Mouse (Mus musculus): ENCODE results near the gene Mkrn3. TPM values are rescaled to one million over a fixed set of nuclear protein-coding genes. Genes with fewer than 3 reads are reported as not detected.

Mkrn3 gene
- polyA plus RNA-seq, 1 experiment = 0.39 TPM

DNA sequence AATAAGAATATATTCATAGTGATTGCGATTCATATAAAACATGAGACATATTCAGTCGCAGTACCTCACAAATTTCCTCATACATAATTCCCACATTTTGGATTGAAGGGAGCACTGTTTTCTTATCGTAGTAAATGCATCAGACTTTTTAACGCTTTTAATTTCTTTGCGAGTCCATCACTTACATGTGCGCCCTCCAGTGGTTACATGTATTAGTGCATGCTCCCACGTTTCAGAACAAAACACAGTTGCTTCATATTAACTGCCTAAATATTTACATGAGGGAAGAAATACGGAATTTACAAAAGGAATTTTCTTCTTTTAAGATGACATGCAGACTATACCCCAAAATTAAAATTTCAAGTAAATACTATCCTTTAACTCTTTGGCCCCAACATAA is 8.4 kb upstream of the Mkrn3 start:
- no peak overlapping the region for H3K4me3 ChIP-seq (replicated peaks)
- TF ChIP-seq GATA1 (IDR thresholded peaks at IDR 0.05; ENCODE audit: borderline replicate concordance, low read length) (no peak), FLI1 (IDR thresholded peaks at IDR 0.05; ENCODE audit: low read length) (no peak)
- H3K9me3 ChIP-seq = no peaks in the 10 kb centered on the region
- no peaks in the 10 kb centered on the region for H3K36me3 ChIP-seq (replicated peaks; ENCODE audit: low read length)
- no peaks in the 10 kb centered on the region for H3K27me3 ChIP-seq (replicated peaks)
- no peaks in the 10 kb centered on the region for H3K4me1 ChIP-seq

DNA sequence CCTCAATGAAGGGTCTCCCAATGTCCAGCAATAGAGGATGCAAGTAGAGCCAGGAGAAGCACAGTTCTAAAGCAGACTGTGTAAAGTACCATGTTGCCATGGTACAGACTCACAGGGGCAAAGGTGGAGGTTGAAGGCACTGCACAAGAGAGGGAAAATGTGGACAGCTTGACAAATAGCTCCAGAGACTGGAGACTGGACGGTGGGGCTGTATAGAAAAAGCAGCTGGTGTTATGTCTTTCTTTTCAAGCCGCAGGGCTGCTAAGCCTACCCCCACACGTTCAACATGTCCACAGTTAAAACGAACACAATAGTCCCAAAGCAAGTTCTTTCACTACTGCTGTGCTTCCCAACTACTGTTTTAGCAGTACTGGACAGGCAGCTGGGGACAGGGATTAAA is 3.3 kb upstream of the Mkrn3 start:
- no peaks in the 10 kb centered on the region for H3K36me3 ChIP-seq (replicated peaks; ENCODE audit: low read length)
- peaks cover 12% of the 10 kb centered on the region for H3K9me3 ChIP-seq
- H3K4me1 ChIP-seq = peaks cover 13% of the 10 kb centered on the region
- TF ChIP-seq FLI1 (IDR thresholded peaks at IDR 0.05; ENCODE audit: low read length) (no peak), GATA1 (IDR thresholded peaks at IDR 0.05; ENCODE audit: borderline replicate concordance, low read length) (no peak)
- H3K4me3 ChIP-seq (replicated peaks) = no peak overlapping the region
- H3K27me3 ChIP-seq (replicated peaks) = peaks cover 2% of the 10 kb centered on the region

DNA sequence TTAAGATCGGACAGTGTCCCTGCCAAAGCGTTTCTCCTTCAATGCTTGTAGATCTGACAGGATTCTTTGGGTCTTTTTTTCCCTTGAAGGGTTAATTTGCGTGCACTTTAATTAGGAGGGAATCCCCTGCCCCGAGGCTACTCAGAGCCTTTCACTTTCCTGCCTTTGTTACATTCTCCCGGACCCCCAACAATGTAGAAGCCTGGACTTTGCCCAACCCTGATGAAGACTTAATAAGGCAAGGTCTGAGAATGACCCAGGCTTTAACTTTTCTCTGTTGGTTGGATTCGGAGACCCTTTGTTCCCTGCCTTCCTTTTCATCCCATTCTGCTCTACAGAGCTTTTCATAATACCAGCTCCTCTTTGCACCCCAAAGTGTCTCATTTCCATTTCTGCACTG is 627 bp upstream of the Mkrn3 start:
- Histone ChIP-seq H3K27me3 (replicated peaks) (peaks cover 2% of the 10 kb centered on the region), H3K36me3 (replicated peaks; ENCODE audit: low read length) (no peaks in the 10 kb centered on the region), H3K9me3 (peaks cover 12% of the 10 kb centered on the region), H3K4me1 (peaks cover 13% of the 10 kb centered on the region), H3K4me3 (replicated peaks) (no peak overlapping the region)
- TF ChIP-seq FLI1 (IDR thresholded peaks at IDR 0.05; ENCODE audit: low read length) (no peak), GATA1 (IDR thresholded peaks at IDR 0.05; ENCODE audit: borderline replicate concordance, low read length) (no peak)

DNA sequence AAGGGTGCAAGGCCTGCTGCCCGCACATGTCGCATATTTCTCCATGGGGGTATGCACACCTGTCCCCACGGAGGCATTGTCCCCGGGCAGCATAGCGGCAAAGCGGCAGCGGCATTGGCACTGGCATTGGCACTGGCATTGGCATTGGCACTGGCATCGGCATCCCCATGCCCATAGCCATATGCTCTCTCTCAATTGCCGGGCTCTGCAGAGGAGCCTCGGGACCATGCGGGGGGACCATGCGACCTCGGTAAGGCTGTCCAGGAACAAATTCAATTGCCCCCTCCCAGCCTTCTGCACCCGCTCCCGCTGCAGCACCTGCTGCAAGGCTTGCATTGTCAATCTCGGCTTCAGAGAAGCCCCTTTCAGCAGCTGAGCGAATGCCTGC is 840 bp downstream of the Mkrn3 start:
- Histone ChIP-seq H3K4me1 (peaks cover 13% of the 10 kb centered on the region), H3K9me3 (peaks cover 12% of the 10 kb centered on the region), H3K36me3 (replicated peaks; ENCODE audit: low read length) (no peaks in the 10 kb centered on the region), H3K27me3 (replicated peaks) (peaks cover 2% of the 10 kb centered on the region), H3K4me3 (replicated peaks) (peak overlapping the region; percentile 93)
- TF ChIP-seq FLI1 (IDR thresholded peaks at IDR 0.05; ENCODE audit: low read length) (no peak), GATA1 (IDR thresholded peaks at IDR 0.05; ENCODE audit: borderline replicate concordance, low read length) (no peak)

DNA sequence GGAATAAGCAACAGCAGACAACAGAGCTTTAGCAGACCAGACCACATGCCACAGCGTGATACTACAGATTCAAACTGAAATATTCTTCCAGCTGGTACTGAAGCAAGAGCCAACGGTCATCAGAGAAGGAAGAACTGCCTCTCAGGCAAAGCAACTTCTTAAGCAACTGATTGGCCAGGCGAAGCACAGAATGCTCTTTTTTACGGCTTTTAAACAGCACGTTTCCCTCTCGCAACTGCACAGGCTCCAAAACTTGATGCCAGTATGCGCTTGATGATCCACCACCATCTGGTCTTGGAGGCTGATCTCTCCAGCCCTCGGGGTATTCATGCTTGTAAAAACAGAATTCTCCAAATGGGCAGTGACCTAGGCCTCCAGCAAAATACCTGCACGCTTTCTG is 1.6 kb downstream of the Mkrn3 start:
- TF ChIP-seq GATA1 (IDR thresholded peaks at IDR 0.05; ENCODE audit: borderline replicate concordance, low read length) (no peak), FLI1 (IDR thresholded peaks at IDR 0.05; ENCODE audit: low read length) (no peak)

DNA sequence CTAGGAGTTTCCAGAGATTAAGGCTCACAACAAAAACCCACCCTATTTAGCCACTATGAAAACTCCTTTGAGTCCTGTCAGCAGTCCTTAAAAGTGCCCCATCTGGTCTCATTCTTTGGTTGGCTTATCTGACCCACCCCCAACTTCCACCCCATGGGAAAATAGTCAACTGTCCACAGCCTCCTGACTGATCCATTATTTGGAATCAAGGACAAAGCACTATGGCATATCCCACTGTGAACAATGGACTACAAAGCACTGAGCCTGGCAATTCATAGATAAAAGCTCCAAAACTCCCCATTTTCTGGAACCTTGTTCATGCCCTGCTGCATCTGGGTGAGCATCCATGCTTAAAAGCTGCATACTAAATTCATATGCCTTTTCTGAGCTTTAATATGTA is 3.8 kb downstream of the Mkrn3 start:
- H3K27me3 ChIP-seq (replicated peaks) = peaks cover 2% of the 10 kb centered on the region
- peaks cover 13% of the 10 kb centered on the region for H3K4me1 ChIP-seq
- peaks cover 12% of the 10 kb centered on the region for H3K9me3 ChIP-seq
- H3K36me3 ChIP-seq (replicated peaks; ENCODE audit: low read length) = no peaks in the 10 kb centered on the region
- no peak for TF ChIP-seq GATA1 (IDR thresholded peaks at IDR 0.05; ENCODE audit: borderline replicate concordance, low read length)
- TF ChIP-seq FLI1 (IDR thresholded peaks at IDR 0.05; ENCODE audit: low read length) = no peak
- H3K4me3 ChIP-seq (replicated peaks) = no peak overlapping the region

More for the DNA sequence above, 1.6 kb downstream of the Mkrn3 start:
- Histone ChIP-seq H3K4me3 (replicated peaks) (no peak overlapping the region), H3K9me3 (peaks cover 12% of the 10 kb centered on the region), H3K36me3 (replicated peaks; ENCODE audit: low read length) (no peaks in the 10 kb centered on the region), H3K4me1 (peaks cover 13% of the 10 kb centered on the region), H3K27me3 (replicated peaks) (peaks cover 2% of the 10 kb centered on the region)

DNA sequence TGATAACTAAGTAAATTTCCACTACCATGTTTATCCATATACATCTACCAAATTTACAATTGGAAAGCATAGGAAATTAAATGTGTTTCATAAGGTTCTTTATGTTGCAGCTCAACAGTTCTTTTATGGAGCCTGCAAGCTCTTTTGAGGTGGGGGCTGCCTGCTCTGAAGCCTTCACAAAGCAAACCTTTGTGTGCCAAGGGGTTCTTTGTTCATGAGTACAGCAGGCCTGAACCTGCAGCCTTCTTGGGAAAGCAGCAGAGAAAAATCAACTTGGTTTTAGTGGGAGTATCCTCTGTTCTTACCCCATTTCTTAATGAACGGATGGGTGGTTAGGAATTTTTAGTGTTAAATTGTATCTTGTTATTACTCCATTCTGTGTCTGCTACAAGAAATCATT is 4.7 kb downstream of the Mkrn3 start:
- H3K36me3 ChIP-seq (replicated peaks; ENCODE audit: low read length) = no peaks in the 10 kb centered on the region
- H3K27me3 ChIP-seq (replicated peaks) = peaks cover 2% of the 10 kb centered on the region
- TF ChIP-seq FLI1 (IDR thresholded peaks at IDR 0.05; ENCODE audit: low read length) = no peak
- no peak for TF ChIP-seq GATA1 (IDR thresholded peaks at IDR 0.05; ENCODE audit: borderline replicate concordance, low read length)
- H3K4me1 ChIP-seq = peaks cover 13% of the 10 kb centered on the region
- H3K9me3 ChIP-seq = peaks cover 8% of the 10 kb centered on the region
- H3K4me3 ChIP-seq (replicated peaks) = no peak overlapping the region

DNA sequence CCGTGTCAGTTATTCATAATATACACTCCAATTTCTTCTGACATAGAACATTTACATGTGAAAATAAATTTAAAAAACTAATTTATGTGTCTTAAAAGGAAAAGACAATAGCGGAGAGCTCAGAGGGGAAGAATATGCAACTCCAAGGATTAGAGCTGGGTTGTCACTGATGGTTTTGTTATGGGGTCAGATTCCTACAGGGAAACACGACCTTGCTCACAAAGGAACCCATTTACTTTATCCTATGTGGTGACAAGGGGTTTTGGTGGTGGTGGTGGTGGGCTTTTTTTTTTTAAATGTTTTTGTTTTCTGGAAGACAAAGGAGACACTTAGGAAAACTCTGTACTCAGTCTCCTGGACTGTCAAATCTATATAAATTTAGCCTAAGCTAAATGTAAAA is 12.1 kb downstream of the Mkrn3 start:
- Histone ChIP-seq H3K4me1 (no peaks in the 10 kb centered on the region), H3K4me3 (replicated peaks) (no peak overlapping the region), H3K36me3 (replicated peaks; ENCODE audit: low read length) (no peaks in the 10 kb centered on the region), H3K27me3 (replicated peaks) (peaks cover 3% of the 10 kb centered on the region), H3K9me3 (no peaks in the 10 kb centered on the region)
- no peak for TF ChIP-seq FLI1 (IDR thresholded peaks at IDR 0.05; ENCODE audit: low read length)
- no peak for TF ChIP-seq GATA1 (IDR thresholded peaks at IDR 0.05; ENCODE audit: borderline replicate concordance, low read length)

DNA sequence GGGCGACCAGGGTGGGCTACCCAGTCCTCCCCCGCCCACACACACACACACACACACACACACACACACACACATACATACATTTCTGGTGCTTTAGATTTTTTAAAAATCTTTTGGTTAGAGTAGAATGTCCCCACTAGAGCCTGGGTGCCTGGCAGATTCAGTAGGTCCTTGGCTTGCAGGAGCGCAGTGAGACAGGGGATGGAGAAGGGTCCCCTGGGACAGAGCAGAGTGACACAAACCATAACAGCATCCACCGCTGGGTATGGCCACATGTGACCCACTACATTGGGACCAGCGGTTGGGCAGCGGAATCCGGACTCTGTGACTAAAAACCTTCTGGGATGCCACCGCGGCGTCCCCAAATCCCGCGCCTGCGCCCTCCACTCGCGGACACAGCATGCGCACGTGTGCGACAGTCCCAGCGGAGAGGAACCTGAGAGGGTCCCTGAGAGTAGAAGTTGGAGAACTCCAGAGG is 13.3 kb downstream of the Mkrn3 start:
- no peak for TF ChIP-seq FLI1 (IDR thresholded peaks at IDR 0.05; ENCODE audit: low read length)
- TF ChIP-seq GATA1 (IDR thresholded peaks at IDR 0.05; ENCODE audit: borderline replicate concordance, low read length) = no peak
- Histone ChIP-seq H3K4me3 (replicated peaks) (no peak overlapping the region), H3K4me1 (no peaks in the 10 kb centered on the region), H3K36me3 (replicated peaks; ENCODE audit: low read length) (no peaks in the 10 kb centered on the region), H3K27me3 (replicated peaks) (peaks cover 3% of the 10 kb centered on the region), H3K9me3 (no peaks in the 10 kb centered on the region)

DNA sequence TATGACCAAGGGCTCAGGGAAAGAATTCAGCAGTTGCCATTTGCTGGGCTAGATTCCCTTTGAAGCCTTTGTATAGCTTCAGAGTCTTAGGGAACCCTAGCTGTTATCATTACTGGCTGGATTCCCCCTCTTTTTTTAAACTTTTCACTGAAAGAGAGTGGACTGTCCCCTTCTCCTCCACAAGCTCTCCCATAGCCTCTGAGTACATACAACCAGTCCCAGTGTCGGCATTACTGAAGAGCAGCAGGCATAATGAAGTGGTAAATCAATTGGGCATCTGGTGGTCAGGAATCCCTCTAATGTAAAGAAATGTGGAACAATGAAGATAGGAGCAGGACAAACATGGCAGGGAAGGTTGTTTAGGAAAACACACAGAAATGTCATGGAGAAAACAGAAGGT is 27.7 kb downstream of the Mkrn3 start:
- Histone ChIP-seq H3K4me1 (no peaks in the 10 kb centered on the region), H3K36me3 (replicated peaks; ENCODE audit: low read length) (no peaks in the 10 kb centered on the region), H3K27me3 (replicated peaks) (no peaks in the 10 kb centered on the region), H3K4me3 (replicated peaks) (no peak overlapping the region), H3K9me3 (no peaks in the 10 kb centered on the region)
- TF ChIP-seq FLI1 (IDR thresholded peaks at IDR 0.05; ENCODE audit: low read length) = no peak
- no peak for TF ChIP-seq GATA1 (IDR thresholded peaks at IDR 0.05; ENCODE audit: borderline replicate concordance, low read length)

DNA sequence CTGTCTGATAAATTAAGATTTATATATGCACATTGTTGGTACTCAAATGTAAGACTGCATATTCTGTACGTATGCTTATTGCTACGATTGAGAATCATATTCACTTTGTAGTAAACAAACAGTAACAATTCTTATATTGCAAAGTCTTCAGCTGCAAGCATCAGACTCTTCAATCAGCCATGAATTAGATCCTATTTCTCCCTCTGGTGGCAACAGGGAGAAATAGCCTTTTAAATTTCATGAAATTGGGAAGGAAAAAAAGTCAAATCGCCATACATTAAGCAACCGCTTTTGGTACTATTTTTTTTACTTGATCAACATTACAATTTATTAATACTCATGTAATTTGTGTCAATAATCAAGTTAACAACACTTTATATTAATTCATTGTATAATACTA is 31.6 kb downstream of the Mkrn3 start:
- H3K4me1 ChIP-seq = no peaks in the 10 kb centered on the region

More for the DNA sequence above, 31.6 kb downstream of the Mkrn3 start:
- no peak for TF ChIP-seq GATA1 (IDR thresholded peaks at IDR 0.05; ENCODE audit: borderline replicate concordance, low read length)
- TF ChIP-seq FLI1 (IDR thresholded peaks at IDR 0.05; ENCODE audit: low read length) = no peak
- Histone ChIP-seq H3K36me3 (replicated peaks; ENCODE audit: low read length) (no peaks in the 10 kb centered on the region), H3K27me3 (replicated peaks) (no peaks in the 10 kb centered on the region), H3K4me3 (replicated peaks) (no peak overlapping the region), H3K9me3 (no peaks in the 10 kb centered on the region)
